Mouse (Mus musculus) lung, postnatal 36 days (tissue): ENCODE results near the gene Cnnm2.

Source experiments
- DNase-seq: peaks from one replicate; pipeline ENCODE4 v3.0.0; 2022; ENCODE audit warnings: mixed read lengths

Cnnm2 gene

GRCm38 (mm10) chr19:46849443-46849997 is 88.1 kb downstream of the Cnnm2 start:
- no peak for DNase-seq

GRCm38 (mm10) chr19:46856232-46856631 is 94.8 kb downstream of the Cnnm2 start:
- no peak for DNase-seq

- DNase-seq, result no peak
These were observed 95.4 kb downstream of the Cnnm2 start for GRCm38 (mm10) chr19:46856780-46857179.

DNA sequence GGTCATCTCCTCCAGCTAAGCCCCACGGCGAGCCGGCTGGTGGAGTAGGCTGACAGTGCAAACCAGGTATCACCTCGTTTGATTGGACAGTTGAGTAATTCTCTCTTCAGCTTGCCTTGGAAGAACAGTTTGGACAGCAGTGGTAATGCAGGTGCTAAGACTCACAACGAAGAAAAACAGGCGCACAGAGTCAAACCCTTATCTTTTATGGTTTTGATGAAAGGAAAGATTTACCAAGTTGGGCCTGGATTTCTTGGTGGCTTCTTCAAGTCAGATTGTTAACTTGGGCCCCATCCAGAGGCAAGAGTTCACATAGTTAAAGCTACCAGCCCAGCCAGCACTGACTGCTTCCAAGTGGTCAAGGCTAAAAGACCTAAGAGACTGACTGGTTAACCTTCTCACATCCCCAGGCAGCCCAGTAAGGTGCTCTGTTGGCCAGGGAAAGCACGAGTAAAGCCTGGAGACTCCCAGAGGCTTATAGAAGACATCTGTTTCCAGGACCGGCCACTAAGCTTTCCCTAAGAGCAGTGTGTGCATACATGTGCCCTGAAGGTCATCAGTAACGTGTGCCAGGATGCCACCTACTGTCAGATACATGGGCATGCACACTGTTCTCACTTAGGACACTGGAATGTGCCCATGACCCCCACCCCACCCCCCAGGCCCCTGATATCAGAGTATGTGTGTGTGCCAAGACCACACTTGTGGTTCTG is 96.0 kb downstream of the Cnnm2 start:
- peak; percentile 34 for DNase-seq

- DNase-seq, result no peak
These were observed 96.8 kb downstream of the Cnnm2 start for GRCm38 (mm10) chr19:46858200-46858599.

DNA sequence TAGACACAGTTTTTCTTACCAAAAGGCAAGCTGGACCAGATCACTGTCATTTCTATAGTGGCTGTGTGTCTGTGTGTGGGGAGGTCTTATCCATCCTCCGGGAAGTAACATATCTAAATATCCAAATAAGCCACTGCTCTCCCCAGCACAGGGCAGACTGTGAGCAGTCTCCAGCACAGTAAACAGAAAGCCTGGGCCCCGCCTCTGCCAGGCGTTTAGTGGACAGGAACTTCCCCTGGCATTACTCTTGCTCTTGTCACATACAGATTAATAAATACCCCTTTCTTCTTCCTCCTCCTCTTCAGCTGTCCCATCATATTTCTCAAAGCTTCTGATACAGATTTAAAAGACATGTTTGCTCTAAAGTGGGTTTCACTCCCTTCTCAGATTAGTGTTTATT is 101.2 kb downstream of the Cnnm2 start:
- DNase-seq, result peak; percentile 19

GRCm38 (mm10) chr19:46863236-46863927 is 102.0 kb downstream of the Cnnm2 start:
- peak; percentile 65 for DNase-seq

DNA sequence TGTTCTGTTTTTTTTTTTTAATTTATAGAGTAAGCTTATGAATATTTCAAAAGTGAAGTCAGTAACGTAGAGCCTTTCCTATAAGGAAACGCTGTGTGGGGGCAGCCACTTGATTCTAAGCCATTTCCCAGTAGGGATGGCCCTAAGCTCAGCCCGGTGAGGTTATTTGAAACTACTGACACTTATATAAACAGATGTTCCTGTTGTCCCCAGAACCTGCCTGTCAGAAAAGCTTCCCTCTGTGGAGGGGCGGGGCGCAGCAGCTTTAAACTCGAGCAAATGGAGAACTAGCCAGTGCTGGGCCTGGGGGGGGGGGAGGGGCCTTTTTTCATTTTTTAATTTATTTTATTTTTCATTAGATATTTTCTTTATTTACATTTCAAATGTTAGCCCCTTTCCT is 102.7 kb downstream of the Cnnm2 start:
- no peak for DNase-seq

DNA sequence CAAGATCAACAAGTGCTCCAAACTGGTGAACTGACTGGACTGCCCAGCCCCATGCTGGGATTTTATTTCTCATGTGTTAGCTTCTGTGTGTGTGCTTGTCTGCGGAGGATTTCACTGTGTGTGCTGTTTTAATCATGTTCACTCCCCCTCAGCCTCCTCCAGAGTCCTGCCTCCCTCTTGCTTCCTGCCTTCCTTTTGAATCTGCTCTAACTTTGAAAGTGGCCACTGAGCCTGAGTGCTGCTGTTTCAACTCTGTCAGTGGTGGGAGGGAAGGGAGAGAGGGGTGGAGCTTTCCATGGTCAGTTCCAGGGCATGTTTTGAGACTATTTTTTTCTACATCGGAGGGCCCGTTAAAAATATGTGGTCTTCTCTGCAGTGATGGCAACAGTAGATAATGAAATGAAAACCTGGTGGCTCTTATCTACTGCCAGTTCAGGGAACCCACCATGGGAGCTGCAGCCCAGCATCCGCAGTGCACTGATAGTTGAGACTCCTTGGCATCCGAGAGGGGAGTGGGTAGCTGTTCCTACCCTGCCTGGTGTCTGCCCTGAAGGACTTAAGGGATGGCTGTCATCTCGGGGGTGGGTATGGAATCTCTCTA is 103.4 kb downstream of the Cnnm2 start:
- DNase-seq, result no peak

- DNase-seq, result no peak
These were observed 104.0 kb downstream of the Cnnm2 start for GRCm38 (mm10) chr19:46865381-46865780.

DNA sequence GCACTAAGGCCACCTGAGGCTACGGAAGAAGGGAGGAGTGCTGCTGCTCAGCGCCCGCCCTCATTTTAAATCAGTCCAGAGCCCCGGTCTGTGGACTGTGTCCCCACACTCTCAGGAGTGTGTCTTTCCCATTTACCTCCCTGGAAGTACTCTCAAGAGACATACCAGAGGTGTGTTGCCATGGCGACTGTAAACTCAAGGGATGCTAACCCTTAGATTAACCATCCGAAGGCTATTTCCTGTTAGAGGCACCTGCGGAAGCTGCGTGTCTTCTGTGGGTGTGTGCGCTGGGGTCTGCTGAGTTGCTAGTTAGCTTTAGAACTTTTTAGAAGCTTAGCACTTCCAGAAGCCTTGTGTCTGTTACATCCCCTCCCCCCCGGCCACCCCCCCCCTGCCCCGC is 107.7 kb downstream of the Cnnm2 start:
- DNase-seq, result peak; percentile 36

- peak; percentile 92 for DNase-seq
These were observed 108.1 kb downstream of the Cnnm2 start for GRCm38 (mm10) chr19:46869526-46869925.

- no peak for DNase-seq
These were observed 109.7 kb downstream of the Cnnm2 start for GRCm38 (mm10) chr19:46871096-46871495.

DNA sequence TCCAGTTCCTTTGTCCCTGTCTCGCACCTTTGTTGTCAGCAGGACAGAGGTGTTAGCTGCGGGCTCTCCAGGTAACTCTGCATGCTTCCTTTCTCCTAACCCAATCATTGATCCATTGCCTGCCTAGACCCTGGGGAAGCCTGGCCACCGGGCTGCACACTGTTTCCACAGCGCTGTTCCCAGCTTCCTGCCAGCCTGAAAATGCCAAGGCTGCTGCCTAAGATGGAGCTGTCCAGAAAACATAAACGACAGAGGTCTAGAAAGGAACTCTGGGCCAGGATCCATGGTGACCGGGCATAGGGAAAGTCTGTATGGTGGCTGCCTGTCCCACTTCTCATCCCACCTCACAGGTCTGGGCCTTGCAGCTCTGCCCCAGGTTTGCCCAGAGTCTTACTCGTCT is 110.3 kb downstream of the Cnnm2 start:
- DNase-seq, result no peak

DNA sequence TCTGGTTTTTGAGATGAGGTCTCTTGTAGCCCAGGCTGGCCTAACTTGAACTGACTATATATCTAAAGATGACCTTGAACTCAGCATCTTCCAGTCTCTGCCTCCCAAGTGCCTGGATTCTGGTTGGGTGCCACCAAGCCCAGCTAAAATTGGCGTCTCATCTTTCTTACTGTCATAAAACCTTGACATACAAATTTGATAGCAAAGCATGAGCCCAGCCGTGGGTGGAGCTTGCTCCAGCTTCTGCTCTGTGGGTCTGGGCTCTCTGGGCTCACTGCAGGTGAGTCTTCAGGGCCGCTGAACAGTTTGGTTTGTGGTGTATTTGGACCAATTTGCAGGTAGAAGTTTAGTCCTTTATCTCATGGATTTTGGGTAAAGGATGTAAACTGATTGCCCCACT is 112.5 kb downstream of the Cnnm2 start:
- DNase-seq, result no peak

- DNase-seq, result peak; percentile 94
These were observed 114.4 kb downstream of the Cnnm2 start for GRCm38 (mm10) chr19:46875790-46876189.

DNA sequence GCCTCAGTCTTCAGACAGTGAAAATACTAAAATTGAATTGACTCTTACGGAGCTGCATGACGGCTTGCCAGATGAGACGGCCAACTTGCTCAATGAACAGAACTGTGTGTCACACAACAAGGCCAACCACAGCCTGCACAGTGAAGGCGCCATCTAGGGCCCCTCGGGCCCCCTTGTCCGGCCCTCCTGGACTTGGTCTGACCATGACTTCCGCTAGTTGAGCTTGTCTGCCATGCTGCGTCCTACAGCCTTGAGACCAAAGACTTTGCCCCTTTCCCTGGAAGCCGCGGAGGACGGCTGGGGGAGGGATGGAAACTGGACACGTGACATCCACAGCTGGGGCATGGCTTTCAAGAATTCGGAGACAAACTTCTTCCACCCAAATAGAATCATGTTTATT is 116.5 kb downstream of the Cnnm2 start:
- no peak for DNase-seq

DNA sequence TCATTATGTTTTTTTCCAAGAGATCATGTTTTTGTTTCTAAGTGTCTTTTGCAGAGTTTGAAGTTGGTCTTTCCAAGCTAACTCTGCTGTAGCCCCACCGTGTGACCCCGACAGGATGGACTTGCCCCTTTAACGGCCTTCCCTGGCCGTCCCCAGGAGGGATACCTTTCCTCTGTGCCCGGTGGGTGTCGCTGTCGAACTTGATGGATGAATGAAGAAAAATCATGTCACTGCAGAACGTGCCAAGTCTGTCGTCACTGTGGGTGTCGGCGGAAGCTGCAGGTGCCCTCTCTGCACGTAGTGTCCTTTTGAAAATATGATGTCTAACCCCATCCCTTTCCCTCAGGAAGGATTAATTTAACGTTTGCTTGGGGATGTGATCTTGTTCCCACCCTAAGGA is 117.0 kb downstream of the Cnnm2 start:
- DNase-seq, result peak; percentile 89

DNA sequence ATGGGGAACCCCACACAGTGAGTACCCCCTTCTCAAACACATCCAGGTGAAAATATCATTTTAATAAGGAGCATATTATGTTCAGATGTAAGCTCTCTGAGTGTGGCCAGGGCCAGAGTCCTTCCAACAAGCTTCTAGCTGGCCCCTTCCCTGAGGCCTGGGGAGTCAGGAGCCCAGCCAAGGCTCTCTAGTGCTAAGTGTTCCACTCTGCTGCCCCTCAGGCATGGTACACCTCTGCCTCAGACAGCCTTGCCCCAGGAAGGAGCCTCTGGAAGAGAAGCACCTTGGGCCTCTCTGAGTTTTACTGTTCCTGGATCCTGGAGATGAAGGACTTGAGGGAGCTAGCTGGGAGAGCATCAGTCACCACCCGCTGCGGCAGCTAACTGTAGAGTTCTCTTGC is 118.5 kb downstream of the Cnnm2 start:
- no peak for DNase-seq

DNA sequence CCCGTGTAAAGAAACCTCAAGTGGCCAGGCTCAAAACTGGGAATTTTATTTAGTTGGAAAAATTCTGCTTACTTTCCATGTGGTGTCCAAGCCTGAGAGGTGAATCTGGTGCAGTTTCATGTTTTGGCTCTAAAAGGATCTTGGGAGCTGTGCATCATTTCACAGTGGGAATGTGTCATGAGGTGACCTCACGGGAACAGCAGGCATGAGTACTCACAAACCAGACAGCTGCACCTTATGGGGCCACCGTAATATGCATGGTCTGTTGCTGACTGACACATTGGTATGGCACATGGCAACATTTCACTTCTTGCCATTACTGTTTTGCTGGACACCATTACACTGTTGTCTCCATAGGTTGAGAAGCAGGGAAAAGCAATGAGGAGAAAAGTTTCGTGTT is 124.0 kb downstream of the Cnnm2 start:
- no peak for DNase-seq

DNA sequence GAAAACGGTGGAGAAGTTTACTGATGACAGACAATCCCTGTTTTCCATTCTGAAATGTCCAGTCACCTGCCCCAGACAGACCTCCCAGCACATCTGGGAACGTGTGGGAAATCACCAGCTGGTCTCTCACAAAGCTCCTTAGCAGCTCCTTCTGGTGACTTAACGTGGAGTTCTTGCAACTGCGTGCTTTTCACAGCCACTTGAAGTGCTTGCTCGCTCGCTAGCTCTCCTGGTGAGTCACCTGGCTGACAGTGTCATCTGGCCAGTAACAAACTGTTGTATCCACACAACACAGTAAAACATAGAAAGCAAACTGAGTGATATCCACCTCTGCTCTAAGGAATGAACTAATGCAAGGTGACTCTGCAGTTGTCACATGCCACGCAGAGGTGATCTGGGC is 125.4 kb downstream of the Cnnm2 start:
- peak; percentile 67 for DNase-seq

DNA sequence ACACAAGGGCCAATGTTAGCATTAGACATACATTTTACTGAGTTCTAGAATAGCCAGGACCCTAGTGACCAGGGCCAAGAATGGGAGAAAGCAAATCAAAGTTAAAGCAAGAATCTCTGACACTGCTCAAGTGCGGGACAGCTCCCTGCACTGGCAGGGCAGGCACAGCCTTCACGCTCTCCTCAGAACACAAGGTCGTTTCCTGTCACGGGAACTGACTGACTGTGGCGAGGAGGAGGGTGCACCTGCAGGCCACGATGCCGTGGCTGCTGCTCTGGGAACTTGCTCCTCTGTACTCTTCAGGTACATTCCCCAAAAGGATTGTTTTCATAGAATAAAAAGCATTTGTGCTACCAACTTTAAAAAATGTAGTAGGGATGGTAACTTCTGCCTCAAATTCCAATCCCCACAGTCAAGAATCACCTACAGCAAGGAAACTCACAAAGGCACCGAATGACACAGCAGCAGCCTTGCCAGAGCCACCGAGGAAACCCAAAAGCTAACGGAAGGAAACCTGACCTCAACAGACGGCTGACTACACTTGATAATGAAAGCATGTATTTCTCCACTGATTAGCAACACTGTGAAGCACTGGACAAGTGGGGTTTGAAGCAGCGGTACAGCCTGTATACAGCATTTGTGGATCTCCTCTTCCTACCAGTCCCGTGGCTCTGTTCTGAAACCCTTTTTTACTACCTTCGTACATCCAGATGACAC is 126.6 kb downstream of the Cnnm2 start:
- DNase-seq, result no peak

- no peak for DNase-seq
These were observed 128.3 kb downstream of the Cnnm2 start for GRCm38 (mm10) chr19:46889666-46890065.
